Mouse (Mus musculus) gastrocnemius, adult 2 months (tissue): ENCODE results near the gene Mrps9. TPM values are rescaled to one million over a fixed set of nuclear protein-coding genes. Genes with fewer than 3 reads are reported as not detected.

ENCODE experiments used
- DNase-seq: peaks from one replicate; pipeline ENCODE4 v3.0.0; 2022
- H3K27ac ChIP-seq: fragments of 200-600 bp; 2 replicates; pipeline ENCODE4 v1.8.1; 2022; ENCODE audit warnings: mild to moderate bottlenecking
- H3K4me3 ChIP-seq: fragments of 200-600 bp; 2 replicates; pipeline ENCODE4 v1.8.1; 2022; ENCODE audit warnings: mild to moderate bottlenecking, moderate library complexity
- CTCF ChIP-seq: fragments of 200-600 bp; IDR thresholded peaks from 2 replicates; pipeline ENCODE4 v1.8.1; 2022; ENCODE audit warnings: antibody characterized with exemption, mild to moderate bottlenecking, moderate library complexity
- intact Hi-C: fragments of 180-260 bp; cut with DNase I; formaldehyde crosslinking; loops from one replicate; pipeline ENCODE4 v1.15.1; 2025
- total RNA-seq, 2 experiments: library from RNA; stranded (reverse); gene quantifications; 2 replicates each; pipeline ENCODE4 v1.2.3; 2021

The Mrps9 gene
- total RNA-seq, 2 experiments from 2014 or later: 43.6 to 59.1 TPM

- no peak for TF ChIP-seq CTCF
- H3K4me3 ChIP-seq: no peak overlapping the region
- no peak for DNase-seq
- intact Hi-C loops: no loop called here
- H3K27ac ChIP-seq: no peak overlapping the region
These were observed 72.9 kb downstream of the Mrps9 start for GRCm38 (mm10) chr1:42923924-42924323.

- no peak overlapping the region for H3K4me3 ChIP-seq
- no peak for TF ChIP-seq CTCF
- no peak for DNase-seq
- intact Hi-C loops: no loop called here
- H3K27ac ChIP-seq: no peak overlapping the region
These were observed 82.6 kb downstream of the Mrps9 start for GRCm38 (mm10) chr1:42933613-42934012.

- Histone ChIP-seq H3K27ac (no peak overlapping the region), H3K4me3 (no peak overlapping the region)
- intact Hi-C loops: no loop called here
- DNase-seq: no peak
- no peak for TF ChIP-seq CTCF
These were observed 97.5 kb downstream of the Mrps9 start for GRCm38 (mm10) chr1:42948486-42948885.

GRCm38 (mm10) chr1:42952734-42953481 is 101.9 kb downstream of the Mrps9 start, which contains the start of gene Gpr45:
Gpr45 (plus strand) TSS chr1:42952872.
- no peak for TF ChIP-seq CTCF
- intact Hi-C loops: no loop called here
- Histone ChIP-seq H3K4me3 (peak within 1 kb of the TSS; percentile 72), H3K27ac (no peak within 1 kb of the TSS)
- DNase-seq: peak; percentile 27

- no peak for DNase-seq
- intact Hi-C loops: no loop called here
- TF ChIP-seq CTCF: no peak
- H3K4me3 ChIP-seq: peak overlapping the region; percentile 72
- no peak overlapping the region for H3K27ac ChIP-seq
These were observed 102.4 kb downstream of the Mrps9 start for GRCm38 (mm10) chr1:42953482-42953822.

Other genes with a start within 250 kb of the Mrps9 start
- gene Pou3f3, start 155.5 kb upstream of the Mrps9 start, total RNA-seq: not detected
- not detected for gene Gpr45, start 101.6 kb downstream of the Mrps9 start, total RNA-seq
- 10 to 100 TPM; 13.0 to 13.1 TPM for gene Tgfbrap1, start 247.4 kb downstream of the Mrps9 start, total RNA-seq
- gene AI597479, start 247.5 kb downstream of the Mrps9 start, total RNA-seq: 10 to 100 TPM; 14.2 to 20.9 TPM